Mouse (Mus musculus): Measurements from ENCODE around the gene Cnih2. TPM values are rescaled to one million over a fixed set of nuclear protein-coding genes. Genes with fewer than 3 reads are reported as not detected.

Cnih2 gene
- polyA plus RNA-seq, 1 experiment from 2014 or later, result 3.8 TPM

DNA sequence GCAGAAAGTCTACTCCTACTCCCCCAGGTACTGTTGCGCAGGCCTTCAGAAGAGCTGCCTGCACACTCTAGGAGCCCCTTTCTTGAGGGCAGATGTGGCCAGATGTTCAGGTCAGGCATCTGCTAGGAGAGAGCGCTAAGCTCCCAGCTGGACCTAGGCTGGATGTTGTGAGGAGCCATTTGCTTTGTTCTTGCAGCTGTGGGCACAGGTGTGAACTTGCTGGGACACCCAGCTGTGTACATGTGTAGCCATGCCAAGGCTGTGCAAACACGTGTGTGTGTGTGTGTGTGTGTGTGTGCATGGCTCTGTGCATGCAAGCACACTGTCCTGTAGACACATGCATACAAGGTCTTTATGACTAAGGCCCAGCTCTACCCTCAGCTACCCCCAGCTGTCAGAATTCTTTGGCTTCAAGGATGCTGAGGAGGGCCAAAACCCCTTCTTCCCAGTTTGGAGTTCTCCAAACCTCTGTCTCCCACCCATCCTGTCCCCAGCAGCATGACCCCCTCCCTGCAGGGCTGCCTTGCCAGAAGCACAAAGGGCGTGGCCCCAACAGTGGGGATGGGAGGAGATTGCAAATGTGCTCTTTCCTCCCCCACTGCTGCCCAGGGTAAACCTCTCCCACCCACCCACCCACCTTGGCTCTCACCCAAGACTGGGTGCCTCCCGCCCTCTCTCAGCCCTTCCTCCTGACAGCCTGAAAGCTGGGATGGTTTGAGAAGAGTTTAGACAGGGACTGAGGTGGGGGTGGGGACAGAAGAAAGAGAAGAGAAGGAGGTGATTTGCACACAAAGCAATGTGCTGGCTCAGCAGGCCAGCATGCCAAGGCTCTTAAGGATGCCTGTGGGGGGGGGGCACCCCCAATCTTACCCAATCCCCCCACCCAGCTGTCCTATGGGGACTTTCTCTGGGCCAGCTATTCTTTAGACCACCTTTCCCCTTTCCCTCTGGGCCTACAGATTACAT lies 37.7 kb downstream of the Cnih2 start:
- Histone ChIP-seq H3K27ac (peak overlapping the region; percentile 11; the same call in 1 of the 2 replicates), H3K9me3 (replicated peaks) (no peaks in the 10 kb centered on the region), H3K4me3 (no peak overlapping the region), H3K36me3 (no peaks in the 10 kb centered on the region), H3K4me1 (peaks cover 63% of the 10 kb centered on the region), H3K27me3 (replicated peaks) (peaks cover 26% of the 10 kb centered on the region), H3K4me2 (no peak overlapping the region), H3K9ac (no peak overlapping the region)
- 41% methylated on average over 5 of the region's 5 CpGs for WGBS (ENCODE audit: insufficient replicate concordance)
- ATAC-seq, result no peak

GRCm38 (mm10) chr19:5058801-5059771 lies 39.2 kb downstream of the Cnih2 start:
- no peak overlapping the region for H3K9ac ChIP-seq

DNA sequence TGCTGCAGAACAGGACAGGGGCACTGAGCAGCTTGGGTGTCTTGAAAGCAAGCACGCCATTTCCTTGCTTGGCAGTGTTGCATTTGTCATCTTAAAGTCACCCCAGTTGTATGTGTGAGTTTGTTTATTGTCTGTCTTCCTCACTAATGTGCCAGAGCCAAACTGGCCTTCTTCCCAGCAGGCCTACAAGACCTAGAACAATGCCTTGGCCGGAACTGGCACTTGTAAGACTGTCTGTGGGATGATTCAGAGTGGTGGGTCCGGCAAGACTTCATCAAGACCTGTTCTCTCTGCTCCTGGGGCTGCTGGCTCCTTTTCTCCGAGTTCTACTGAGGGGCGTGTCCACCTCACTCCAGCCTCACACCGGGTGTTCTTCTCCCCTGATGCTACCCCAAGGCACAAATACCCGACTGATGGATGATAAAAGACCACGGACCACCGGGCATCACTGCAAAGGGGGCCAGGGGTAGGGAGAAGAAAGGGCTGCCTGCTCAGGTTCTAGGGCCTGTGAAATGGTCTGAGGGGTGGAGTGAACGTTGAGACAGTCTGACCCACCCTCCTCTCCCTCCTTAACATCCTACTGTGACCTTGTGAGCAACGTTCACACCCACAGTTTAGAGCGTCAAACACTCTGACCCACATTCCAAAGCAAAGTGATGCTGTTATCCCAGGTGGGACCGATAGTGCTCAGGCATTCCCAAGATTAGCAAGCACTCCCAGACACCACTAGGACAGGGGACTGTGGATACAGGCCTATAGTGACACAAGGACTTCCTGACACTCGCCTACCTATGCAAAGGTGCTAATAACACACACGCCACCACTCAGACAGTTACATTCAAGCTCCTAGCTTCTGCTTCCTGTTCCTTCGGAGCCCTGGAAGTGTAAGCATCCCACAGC lies 40.2 kb downstream of the Cnih2 start:
- H3K4me1 ChIP-seq, result peaks cover 54% of the 10 kb centered on the region
- H3K9me3 ChIP-seq (replicated peaks), result no peaks in the 10 kb centered on the region
- no peaks in the 10 kb centered on the region for H3K36me3 ChIP-seq
- no peak overlapping the region for H3K4me2 ChIP-seq
- no peak overlapping the region for H3K27ac ChIP-seq
- ATAC-seq, result no peak
- H3K9ac ChIP-seq, result no peak overlapping the region
- H3K27me3 ChIP-seq (replicated peaks), result peaks cover 45% of the 10 kb centered on the region
- no peak overlapping the region for H3K4me3 ChIP-seq
- 26% methylated on average over 16 of the region's 16 CpGs for WGBS (ENCODE audit: insufficient replicate concordance)

More at GRCm38 (mm10) chr19:5058801-5059771, 39.2 kb downstream of the Cnih2 start:
- ATAC-seq, result peak; percentile 44
- H3K27ac ChIP-seq, result peak overlapping the region; percentile 49
- peak overlapping the region; percentile 4; the same call in 1 of the 2 replicates for H3K4me2 ChIP-seq
- no peaks in the 10 kb centered on the region for H3K9me3 ChIP-seq (replicated peaks)
- H3K36me3 ChIP-seq, result no peaks in the 10 kb centered on the region
- peaks cover 54% of the 10 kb centered on the region for H3K4me1 ChIP-seq
- WGBS (ENCODE audit: insufficient replicate concordance), result 19% methylated on average over 10 of the region's 10 CpGs
- H3K4me3 ChIP-seq, result no peak overlapping the region
- H3K27me3 ChIP-seq (replicated peaks), result peaks cover 38% of the 10 kb centered on the region

DNA sequence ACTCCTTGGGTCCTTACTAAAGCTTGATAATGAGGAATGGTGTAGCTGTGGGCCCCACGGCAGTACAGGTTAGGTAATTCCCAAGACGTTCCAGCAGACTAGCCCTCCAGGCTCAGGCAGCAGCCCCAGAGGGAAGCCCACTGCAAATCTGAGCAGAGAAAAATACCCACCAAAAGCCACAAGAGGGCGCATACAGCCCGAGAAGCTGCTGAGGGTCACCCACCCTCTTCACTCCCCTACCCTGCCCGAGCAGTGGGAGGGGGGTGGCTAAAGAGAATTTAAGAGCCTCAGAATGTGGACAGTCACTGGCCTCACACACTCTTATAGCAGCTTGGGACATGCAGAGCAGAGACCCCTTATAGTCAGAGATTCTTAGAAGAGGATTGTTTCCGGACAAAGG lies 42.1 kb downstream of the Cnih2 start:
- H3K27ac ChIP-seq, result no peak overlapping the region
- no peak for ATAC-seq

GRCm38 (mm10) chr19:5053909-5054308 lies 44.4 kb downstream of the Cnih2 start:
- no peak overlapping the region for H3K27ac ChIP-seq
- no peak overlapping the region for H3K4me3 ChIP-seq
- no peaks in the 10 kb centered on the region for H3K9me3 ChIP-seq (replicated peaks)
- H3K4me1 ChIP-seq, result peaks cover 42% of the 10 kb centered on the region
- peaks cover 10% of the 10 kb centered on the region for H3K36me3 ChIP-seq
- peak; percentile 20; the same call in 1 of the 2 replicates for ATAC-seq
- H3K27me3 ChIP-seq (replicated peaks), result peaks cover 63% of the 10 kb centered on the region
- no peak overlapping the region for H3K4me2 ChIP-seq
- WGBS (ENCODE audit: insufficient replicate concordance), result 27% methylated on average over 9 of the region's 9 CpGs
- H3K9ac ChIP-seq, result no peak overlapping the region

More for the DNA sequence above, 42.1 kb downstream of the Cnih2 start:
- Histone ChIP-seq H3K36me3 (no peaks in the 10 kb centered on the region), H3K9ac (no peak overlapping the region), H3K4me2 (no peak overlapping the region), H3K4me1 (peaks cover 49% of the 10 kb centered on the region), H3K4me3 (no peak overlapping the region), H3K27me3 (replicated peaks) (peaks cover 56% of the 10 kb centered on the region), H3K9me3 (replicated peaks) (no peaks in the 10 kb centered on the region)
- WGBS (ENCODE audit: insufficient replicate concordance), result 18% methylated on average over 6 of the region's 6 CpGs

DNA sequence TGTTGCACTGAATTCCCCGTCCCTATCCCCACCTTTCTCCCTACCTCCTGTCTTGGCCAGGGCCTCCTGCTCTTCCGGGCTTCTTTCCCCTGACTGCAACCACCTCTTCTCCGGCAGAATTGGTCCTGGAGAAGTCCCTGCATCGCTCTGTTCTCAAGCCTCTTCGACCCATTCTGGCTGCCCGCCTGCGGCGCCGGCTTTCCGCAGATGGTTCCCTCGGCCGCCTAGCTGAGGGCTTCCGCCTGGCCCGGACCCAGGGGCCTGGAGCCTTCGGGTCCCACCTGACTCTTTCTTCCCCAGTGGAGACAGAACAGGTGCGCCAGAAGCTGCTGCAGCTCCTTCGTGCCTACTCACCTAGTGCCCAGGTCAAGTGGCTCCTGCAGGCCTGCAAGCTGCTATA lies 45.5 kb downstream of the Cnih2 start:
- Histone ChIP-seq H3K4me3 (no peak overlapping the region), H3K4me2 (no peak overlapping the region), H3K36me3 (peaks cover 20% of the 10 kb centered on the region), H3K9ac (no peak overlapping the region), H3K27me3 (replicated peaks) (peaks cover 59% of the 10 kb centered on the region), H3K27ac (no peak overlapping the region), H3K4me1 (peaks cover 31% of the 10 kb centered on the region), H3K9me3 (replicated peaks) (no peaks in the 10 kb centered on the region)
- no peak for ATAC-seq
- 65% methylated on average over 17 of the region's 17 CpGs for WGBS (ENCODE audit: insufficient replicate concordance)

- Histone ChIP-seq H3K4me2 (no peak overlapping the region), H3K27me3 (replicated peaks) (peaks cover 56% of the 10 kb centered on the region), H3K9ac (no peak overlapping the region), H3K9me3 (replicated peaks) (no peaks in the 10 kb centered on the region), H3K4me3 (no peak overlapping the region), H3K36me3 (peaks cover 26% of the 10 kb centered on the region), H3K4me1 (peaks cover 28% of the 10 kb centered on the region), H3K27ac (no peak overlapping the region)
- 38% methylated on average over 25 of the region's 25 CpGs for WGBS (ENCODE audit: insufficient replicate concordance)
- ATAC-seq, result no peak
These were observed 46.0 kb downstream of the Cnih2 start for GRCm38 (mm10) chr19:5052166-5052822.

- Histone ChIP-seq H3K27ac (no peak overlapping the region), H3K9ac (no peak overlapping the region), H3K9me3 (replicated peaks) (no peaks in the 10 kb centered on the region), H3K4me3 (no peak overlapping the region), H3K4me2 (0 out of 2 replicates have a peak overlapping the region, but pooled peaks have one; percentile 40), H3K4me1 (peaks cover 22% of the 10 kb centered on the region), H3K27me3 (replicated peaks) (peaks cover 56% of the 10 kb centered on the region), H3K36me3 (peaks cover 33% of the 10 kb centered on the region)
- WGBS (ENCODE audit: insufficient replicate concordance), result 57% methylated on average over 3 of the region's 3 CpGs
- no peak for ATAC-seq
These were observed 46.8 kb downstream of the Cnih2 start for GRCm38 (mm10) chr19:5051515-5051914.

DNA sequence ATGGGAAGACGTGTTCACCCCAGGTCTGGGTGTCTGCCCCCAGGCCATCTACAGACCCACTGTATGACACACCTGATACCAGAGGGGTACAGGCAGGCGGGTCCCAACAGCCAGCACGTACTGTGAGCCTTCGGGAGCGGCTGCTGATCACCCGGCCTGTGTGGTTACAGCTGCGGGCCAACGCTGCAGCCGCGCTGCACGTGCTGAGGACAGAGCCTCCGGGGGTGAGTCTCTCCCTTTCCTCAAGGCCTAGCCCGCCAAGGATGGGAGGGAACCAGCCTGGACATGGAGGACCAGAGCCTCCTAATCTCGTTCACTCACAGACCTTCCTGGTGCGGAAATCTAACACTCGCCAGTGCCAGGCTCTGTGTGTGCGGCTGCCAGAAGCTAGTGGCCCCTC lies 47.3 kb downstream of the Cnih2 start:
- H3K4me3 ChIP-seq, result peak overlapping the region; percentile 12; the same call in 1 of the 2 replicates
- 14% methylated on average over 17 of the region's 17 CpGs for WGBS (ENCODE audit: insufficient replicate concordance)

GRCm38 (mm10) chr19:5050047-5050905 lies 48.0 kb downstream of the Cnih2 start, which contains the start of gene Rin1:
Gene Rin1 (plus strand): TSS chr19:5050481.
- Histone ChIP-seq H3K9me3 (replicated peaks) (no peaks in the 10 kb centered on the region), H3K4me1 (peaks cover 19% of the 10 kb centered on the region), H3K27me3 (replicated peaks) (peaks cover 48% of the 10 kb centered on the region), H3K27ac (no peak within 1 kb of the TSS), H3K4me2 (peak within 1 kb of the TSS; percentile 40), H3K36me3 (peaks cover 45% of the 10 kb centered on the region), H3K9ac (no peak within 1 kb of the TSS), H3K4me3 (peak within 1 kb of the TSS; percentile 12; the same call in 1 of the 2 replicates)
- no peak for ATAC-seq
- WGBS (ENCODE audit: insufficient replicate concordance), result 27% methylated on average over 14 of the region's 14 CpGs

More for the DNA sequence above, 47.3 kb downstream of the Cnih2 start:
- ATAC-seq, result 0 out of 2 replicates have a peak, but pooled peaks have one; percentile 10
- peaks cover 19% of the 10 kb centered on the region for H3K4me1 ChIP-seq
- H3K36me3 ChIP-seq, result peaks cover 38% of the 10 kb centered on the region
- no peaks in the 10 kb centered on the region for H3K9me3 ChIP-seq (replicated peaks)
- H3K9ac ChIP-seq, result no peak overlapping the region
- H3K27me3 ChIP-seq (replicated peaks), result peaks cover 56% of the 10 kb centered on the region
- H3K27ac ChIP-seq, result no peak overlapping the region
- peak overlapping the region; percentile 40 for H3K4me2 ChIP-seq
